11 mouse cellular contexts compared by ENCODE assay signal in genomic region chr5:66076685-66077301, GRCm38 (mm10).
A peak's percentile ranks its signal among the peaks of the same experiment; 100 is the strongest.
DNase-seq lines count a peak whose midpoint lies in the region; ATAC-seq and TF ChIP-seq lines count a peak whose summit lies in the region.
"Had no signal": no experiment of that assay in that cellular context is flagged by ENCODE, and none has a peak within 500 bp of the region (broad histone marks: within the 10 kb centered on the region; RNA-seq: fewer than 3 reads in every experiment).

No protein-coding gene starts in this region.

- H3K4me3 ChIP-seq in liver, adult 2 months (ENCODE audit: insufficient read depth, low read depth, low read length) = no peak overlapping the region
- H3K4me3 ChIP-seq in CH12.LX (replicated peaks in 1 of 3; ENCODE audit: low read depth in 2 of 3, low read length in 2 of 3, poor library complexity in 1 of 3) (peak overlapping the region in 1 of 3 experiments; percentile 14), macrophage (ENCODE audit: inconsistent target) (no peak overlapping the region)
- H3K4me3 ChIP-seq in kidney, adult 2 months (ENCODE audit: insufficient read depth, low read depth, low read length) = peak overlapping the region; percentile 45
- H3K4me3 ChIP-seq in forebrain, embryonic 11.5 days (ENCODE audit: low read depth, low read length) = no peak overlapping the region
- H3K4me3 ChIP-seq: embryonic facial prominence, embryonic 15.5 days; forebrain, embryonic 15.5 days had no signal

- in situ Hi-C loops in CH12.LX (cut with MboI; ENCODE audit: low pct_ligation_motif_present, low pct_unique_long_range_greater_than_20kb, low sequenced_read_pairs) = no loop called here

- H3K27me3 ChIP-seq in liver, adult 2 months (ENCODE audit: control insufficient read depth, insufficient read depth, low read length) = no peaks in the 10 kb centered on the region
- no peaks in the 10 kb centered on the region for H3K27me3 ChIP-seq in CH12.LX (replicated peaks)
- no peaks in the 10 kb centered on the region for H3K27me3 ChIP-seq in kidney, adult 2 months (replicated peaks; ENCODE audit: control insufficient read depth, insufficient read depth, low read length)
- no peaks in the 10 kb centered on the region for H3K27me3 ChIP-seq in forebrain, embryonic 11.5 days (ENCODE audit: control insufficient read depth, insufficient read depth, low read length)
- H3K27me3 ChIP-seq: embryonic facial prominence, embryonic 15.5 days; forebrain, embryonic 15.5 days; Patski had no signal

- peak overlapping the region; percentile 66 for H3K4me2 ChIP-seq in CH12.LX (ENCODE audit: insufficient read depth, low read depth, poor library complexity, severe bottlenecking)
- H3K4me2 ChIP-seq in forebrain, embryonic 11.5 days (ENCODE audit: low read depth, low read length, severe bottlenecking) = no peak overlapping the region
- H3K4me2 ChIP-seq: embryonic facial prominence, embryonic 15.5 days; forebrain, embryonic 15.5 days had no signal

- H3K27ac ChIP-seq in liver, adult 2 months (replicated peaks; ENCODE audit: insufficient read depth, low read depth, low read length) = peak overlapping the region; percentile 61
- H3K27ac ChIP-seq in CH12.LX (ENCODE audit: insufficient read depth, low read depth) = peak overlapping the region; percentile 99
- H3K27ac ChIP-seq in kidney, adult 2 months (ENCODE audit: insufficient read depth, low read depth, low read length) = peak overlapping the region; percentile 100
- H3K27ac ChIP-seq in macrophage = peak overlapping the region; percentile 94
- H3K27ac ChIP-seq in forebrain, embryonic 11.5 days (ENCODE audit: low read depth, low read length) = no peak overlapping the region
- H3K27ac ChIP-seq: embryonic facial prominence, embryonic 15.5 days; forebrain, embryonic 15.5 days had no signal

- no peak for TF ChIP-seq POLR2A in liver, adult 2 months (IDR thresholded peaks at IDR 0.05; ENCODE audit: extremely low read depth, insufficient read depth, low read length)
- TF ChIP-seq POLR2A in CH12.LX (IDR thresholded peaks at IDR 0.05; ENCODE audit: low read depth, low read length) = peak; percentile 54
- no peak for TF ChIP-seq POLR2A in kidney, adult 2 months (IDR thresholded peaks at IDR 0.05; ENCODE audit: low read depth, low read length)

- TF ChIP-seq CTCF in liver, adult 2 months (IDR thresholded peaks at IDR 0.05; ENCODE audit: low read depth, low read length) = no peak
- no peak for TF ChIP-seq CTCF in CH12.LX (conservative IDR thresholded peaks at IDR 0.05 in 1 of 2, IDR thresholded peaks at IDR 0.05 in 1 of 2; ENCODE audit: low read depth in 2 of 2, low read length in 2 of 2)
- no peak for TF ChIP-seq CTCF in kidney, adult 2 months (conservative IDR thresholded peaks at IDR 0.05; ENCODE audit: insufficient read depth, insufficient read length, low read depth, low read length)

- H3K36me3 ChIP-seq in liver, adult 2 months (ENCODE audit: control insufficient read depth, insufficient read depth, low read length) = peaks cover 3% of the 10 kb centered on the region; the same call in 1 of the 2 replicates
- H3K36me3 ChIP-seq in CH12.LX (replicated peaks in 1 of 2; ENCODE audit: control insufficient read depth in 1 of 2, insufficient read depth in 1 of 2, low read length in 1 of 2) (no peaks in the 10 kb centered on the region), macrophage (ENCODE audit: inconsistent target) (no peaks in the 10 kb centered on the region)
- no peaks in the 10 kb centered on the region; the same call in 1 of the 2 replicates for H3K36me3 ChIP-seq in kidney, adult 2 months (ENCODE audit: control insufficient read depth, insufficient read depth, low read length)
- H3K36me3 ChIP-seq in forebrain, embryonic 11.5 days (ENCODE audit: control insufficient read depth, insufficient read depth, low read length) = no peaks in the 10 kb centered on the region
- H3K36me3 ChIP-seq: embryonic facial prominence, embryonic 15.5 days; forebrain, embryonic 15.5 days had no signal

- H3K9me3 ChIP-seq in CH12.LX (replicated peaks; ENCODE audit: low read length) = no peaks in the 10 kb centered on the region
- no peaks in the 10 kb centered on the region for H3K9me3 ChIP-seq in forebrain, embryonic 11.5 days (ENCODE audit: control insufficient read depth, low read length)
- H3K9me3 ChIP-seq: embryonic facial prominence, embryonic 15.5 days; forebrain, embryonic 15.5 days had no signal

- H3K79me2 ChIP-seq in liver, adult 2 months (ENCODE audit: control insufficient read depth, insufficient read depth, low read length) = peaks cover 19% of the 10 kb centered on the region; the same call in 1 of the 2 replicates
- peaks cover 24% of the 10 kb centered on the region for H3K79me2 ChIP-seq in CH12.LX (replicated peaks; ENCODE audit: control insufficient read depth, extremely low read depth, insufficient read depth, poor library complexity, severe bottlenecking)
- peaks cover 95% of the 10 kb centered on the region for H3K79me2 ChIP-seq in macrophage (ENCODE audit: inconsistent target)

- no peak; the same call in 1 of the 2 replicates for TF ChIP-seq RAD21 in CH12.LX (IDR thresholded peaks at IDR 0.05; ENCODE audit: low read depth, low read length)

- dilution Hi-C loops in CH12.LX (cut with MboI; ENCODE audit: extremely low pct_ligation_motif_present, extremely low pct_unique_long_range_greater_than_20kb, low sequenced_read_pairs) = no loop called here

- peak overlapping the region; percentile 52; the same call in 1 of the 2 replicates for H3K9ac ChIP-seq in liver, adult 2 months (ENCODE audit: low read depth, low read length)
- peak overlapping the region; percentile 71 for H3K9ac ChIP-seq in CH12.LX (ENCODE audit: insufficient read depth, low read depth)
- H3K9ac ChIP-seq in forebrain, embryonic 11.5 days (ENCODE audit: low read length) = no peak overlapping the region
- H3K9ac ChIP-seq: embryonic facial prominence, embryonic 15.5 days; forebrain, embryonic 15.5 days had no signal

- no peak for DNase-seq in liver, adult 2 months (ENCODE audit: extremely low read depth, low read depth, low spot score)
- no peak for DNase-seq in liver
- DNase-seq in CH12.LX (ENCODE audit: extremely low read depth) = peak; percentile 66
- DNase-seq in kidney, adult 2 months = peak; percentile 87
- DNase-seq in forebrain, embryonic 11.5 days (ENCODE audit: low spot score) = no peak
- DNase-seq in right cerebral cortex, postnatal 36 days (ENCODE audit: low spot score in 2 of 2) = no peak

- TF ChIP-seq EP300 in CH12.LX (IDR thresholded peaks at IDR 0.05; ENCODE audit: low read length) = peak; percentile 43

- no peak for ATAC-seq in forebrain, embryonic 11.5 days (replicated peaks; ENCODE audit: low FRiP score)
- ATAC-seq in granulocyte monocyte progenitor cell, adult 5-6 weeks (replicated peaks; ENCODE audit: poor library complexity, severe bottlenecking) = no peak
- ATAC-seq: forebrain, embryonic 15.5 days had no signal

- 20% methylated on average over 12 of the region's 12 CpGs for WGBS in liver, adult 2 months
- 13% methylated on average over 12 of the region's 12 CpGs for WGBS in kidney, adult 2 months
- 39% methylated on average over 12 of the region's 12 CpGs for WGBS in macrophage (ENCODE audit: missing documents)
- whole genome bisulfite sequencing in forebrain, embryonic 11.5 days = 78% methylated on average over 12 of the region's 12 CpGs

- H3K4me1 ChIP-seq in liver, adult 2 months (ENCODE audit: control insufficient read depth, insufficient read depth, low read length) = peaks cover 34% of the 10 kb centered on the region
- H3K4me1 ChIP-seq in CH12.LX (ENCODE audit: control insufficient read depth in 1 of 2, insufficient read depth in 2 of 2) = peaks cover 22 to 72% of the 10 kb centered on the region in 2 experiments
- H3K4me1 ChIP-seq in kidney, adult 2 months (ENCODE audit: control insufficient read depth, insufficient read depth, low read length) = peaks cover 33% of the 10 kb centered on the region
- no peaks in the 10 kb centered on the region for H3K4me1 ChIP-seq in forebrain, embryonic 11.5 days (replicated peaks; ENCODE audit: control insufficient read depth, insufficient read depth, low read length)
- H3K4me1 ChIP-seq: embryonic facial prominence, embryonic 15.5 days; forebrain, embryonic 15.5 days had no signal

TF ChIP-seq in CH12.LX, 34 proteins besides CTCF, POLR2A, EP300 and RAD21 (continues in another document):
- TF ChIP-seq MAZ (IDR thresholded peaks at IDR 0.05; ENCODE audit: low read depth, low read length) = no peak
- peak; percentile 81 for TF ChIP-seq MEF2A (IDR thresholded peaks at IDR 0.05; ENCODE audit: borderline replicate concordance, low read depth, low read length)
- TF ChIP-seq SMC3 (IDR thresholded peaks at IDR 0.05; ENCODE audit: low read depth, low read length) = peak; percentile 16; the same call in 1 of the 2 replicates
- TF ChIP-seq BHLHE40 (IDR thresholded peaks at IDR 0.05; ENCODE audit: low read depth, low read length) = peak; percentile 53
- TF ChIP-seq MXI1 (IDR thresholded peaks at IDR 0.05; ENCODE audit: low read depth, low read length) = no peak; the same call in 1 of the 2 replicates
- no peak for TF ChIP-seq GABPA (IDR thresholded peaks at IDR 0.05; ENCODE audit: insufficient replicate concordance, low read depth, low read length)
- TF ChIP-seq IRF4 (IDR thresholded peaks at IDR 0.05; ENCODE audit: low read depth, low read length) = peak; percentile 77
- TF ChIP-seq USF1 (IDR thresholded peaks at IDR 0.05; ENCODE audit: low read depth, low read length) = no peak
- TF ChIP-seq ZNF384 (IDR thresholded peaks at IDR 0.05; ENCODE audit: low read depth, low read length) = no peak
- peak; percentile 87 for TF ChIP-seq TBP (conservative IDR thresholded peaks at IDR 0.05; ENCODE audit: low read depth, low read length)
- TF ChIP-seq JUND (conservative IDR thresholded peaks at IDR 0.05; ENCODE audit: low read depth, low read length) = 0 out of 2 replicates have a peak, but pooled peaks have one; percentile 17
- TF ChIP-seq ETS1 (conservative IDR thresholded peaks at IDR 0.05; ENCODE audit: low read depth, low read length) = peak; percentile 75
- TF ChIP-seq PAX5 (IDR thresholded peaks at IDR 0.05; ENCODE audit: low read length) = no peak
- 0 out of 2 replicates have a peak, but pooled peaks have one; percentile 13 for TF ChIP-seq TCF12 (IDR thresholded peaks at IDR 0.05; ENCODE audit: low read depth, low read length)
- TF ChIP-seq NELFE (IDR thresholded peaks at IDR 0.05; ENCODE audit: low read depth, low read length) = peak; percentile 59; the same call in 1 of the 2 replicates
- 0 out of 2 replicates have a peak, but pooled peaks have one; percentile 31 for TF ChIP-seq CHD2 (IDR thresholded peaks at IDR 0.05; ENCODE audit: low read length)
- TF ChIP-seq JUN (IDR thresholded peaks at IDR 0.05; ENCODE audit: insufficient read depth, low read depth, low read length) = no peak
- no peak for TF ChIP-seq ZMIZ1 (IDR thresholded peaks at IDR 0.05; ENCODE audit: low read depth, low read length)
- TF ChIP-seq UBTF (IDR thresholded peaks at IDR 0.05; ENCODE audit: low read depth, low read length) = peak; percentile 81; the same call in 1 of the 2 replicates
- no peak for TF ChIP-seq MAX (IDR thresholded peaks at IDR 0.05; ENCODE audit: low read length)
- 0 out of 2 replicates have a peak, but pooled peaks have one; percentile 32 for TF ChIP-seq HCFC1 (IDR thresholded peaks at IDR 0.05; ENCODE audit: low read depth, low read length)

Comparison
In these comparisons a context has a peak if more than half of its experiments do, and no peak if none do; other contexts are left out.
1. DNase-seq: peak in CH12.LX (single experiment) and kidney, adult 2 months (single experiment); none in liver, adult 2 months (single experiment), liver (single experiment), forebrain, embryonic 11.5 days (single experiment) and right cerebral cortex, postnatal 36 days (0 of 2).